Mouse (Mus musculus): Measurements from ENCODE around the gene Olfr732.

The Olfr732 gene

GRCm38 (mm10) chr14:50284106-50284505 is at the start of gene Olfr732:
Gene Olfr732, minus strand, starts transcription at chr14:50284206.
- DNase-seq, result no peak

GRCm38 (mm10) chr14:50326661-50327060 is 42.7 kb upstream of the Olfr732 start, which contains the start of gene Olfr734:
Gene Olfr734, minus strand, starts transcription at chr14:50326761.
- DNase-seq, result no peak

- no peak for DNase-seq
Measured at GRCm38 (mm10) chr14:50301422-50301821, 17.4 kb upstream of the Olfr732 start, which contains the start of gene Olfr733. Gene Olfr733, minus strand, starts transcription at chr14:50301522.

GRCm38 (mm10) chr14:50241766-50242165 is 42.2 kb downstream of the Olfr732 start, which contains the start of gene Olfr731:
Gene Olfr731, minus strand, starts transcription at chr14:50241866.
- DNase-seq, result no peak

Measured in cerebellum, adult 11 months (tissue).